Mouse (Mus musculus): Measurements from ENCODE around the gene Srrm4. TPM values are rescaled to one million over a fixed set of nuclear protein-coding genes. Genes with fewer than 3 reads are reported as not detected.

Gene Srrm4
- total and polyA plus RNA-seq, 3 experiments: not detected

DNA sequence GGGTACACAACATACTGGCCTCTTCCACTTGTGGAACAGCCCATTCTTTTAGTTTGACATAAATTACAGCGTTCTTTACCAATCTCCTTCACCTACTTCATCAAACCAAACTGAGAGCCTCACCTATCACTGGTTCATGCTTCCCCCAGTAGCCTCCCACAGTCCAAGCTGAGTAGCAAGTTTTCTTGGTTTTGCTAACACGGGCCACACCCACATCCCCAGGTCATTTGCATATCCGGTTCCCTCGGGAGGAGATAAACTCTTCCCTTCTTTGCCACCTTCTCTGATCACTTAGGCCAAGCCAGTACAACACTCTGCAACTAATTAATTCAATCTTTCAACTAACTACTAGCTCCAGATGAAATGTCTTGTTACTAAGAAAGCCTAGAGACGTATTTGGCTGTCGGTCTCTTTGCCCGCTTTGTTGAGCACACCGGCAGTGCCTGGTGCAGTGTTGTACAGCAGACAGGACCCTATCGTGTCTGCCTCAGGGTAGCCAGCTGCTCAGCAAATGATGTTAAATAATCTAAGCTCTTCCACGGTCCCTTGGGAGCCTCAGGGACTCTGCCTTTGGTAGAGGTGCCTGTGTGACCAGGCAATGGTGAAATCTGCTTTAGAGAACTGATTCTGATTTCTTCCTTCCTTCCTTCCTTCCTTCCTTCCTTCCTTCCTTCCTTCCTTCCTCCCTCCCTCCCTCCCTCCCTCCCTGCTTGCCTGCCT, 134.7 kb downstream of the Srrm4 start:
- Histone ChIP-seq H3K27me3 (ENCODE audit: control insufficient read depth in 1 of 2, insufficient read depth in 2 of 2, low read length in 2 of 2) (no peaks in the 10 kb centered on the region), H3K36me3 (ENCODE audit: control insufficient read depth in 1 of 2, insufficient read depth in 2 of 2, low read length in 2 of 2) (no peaks in the 10 kb centered on the region), H3K27ac (ENCODE audit: control insufficient read depth, low read depth, low read length) (no peak overlapping the region), H3K9ac (ENCODE audit: control insufficient read depth, low read depth, low read length, poor library complexity, severe bottlenecking) (no peak overlapping the region), H3K9me3 (replicated peaks; ENCODE audit: insufficient read depth, low read length) (no peaks in the 10 kb centered on the region), H3K79me2 (ENCODE audit: control insufficient read depth, insufficient read depth, low read length, poor library complexity) (no peaks in the 10 kb centered on the region), H3K4me3 (ENCODE audit: control insufficient read depth in 1 of 2, insufficient read depth in 1 of 2, low read depth in 2 of 2, low read length in 2 of 2) (no peak overlapping the region), H3K4me1 (ENCODE audit: control insufficient read depth in 1 of 2, insufficient read depth in 2 of 2, low read length in 2 of 2) (no peaks in the 10 kb centered on the region)
- DNase-seq (ENCODE audit: low read depth, low spot score): no peak
- TF ChIP-seq CHD2 (IDR thresholded peaks at IDR 0.05; ENCODE audit: low read length): no peak
- no peak for TF ChIP-seq TAL1 (IDR thresholded peaks at IDR 0.05; ENCODE audit: low read length)
- no peak for TF ChIP-seq UBTF (IDR thresholded peaks at IDR 0.05; ENCODE audit: borderline replicate concordance, insufficient read depth, low read depth, low read length)
- TF ChIP-seq SIN3A (IDR thresholded peaks at IDR 0.05; ENCODE audit: low read length): no peak
- TF ChIP-seq EP300 (IDR thresholded peaks at IDR 0.05; ENCODE audit: low read depth in 1 of 2, low read length in 2 of 2): no peak
- TF ChIP-seq HCFC1 (IDR thresholded peaks at IDR 0.05; ENCODE audit: low read depth, low read length): no peak
- TF ChIP-seq NELFE (IDR thresholded peaks at IDR 0.05; ENCODE audit: low read depth, low read length): no peak
- TF ChIP-seq POLR2AphosphoS5 (IDR thresholded peaks at IDR 0.05; ENCODE audit: borderline replicate concordance, low read depth, low read length): no peak
- no peak for TF ChIP-seq RAD21 (IDR thresholded peaks at IDR 0.05; ENCODE audit: low read depth, low read length)
- no peak for TF ChIP-seq CTCF (IDR thresholded peaks at IDR 0.05 in 2 of 3, conservative IDR thresholded peaks at IDR 0.05 in 1 of 3; ENCODE audit: control insufficient read depth in 1 of 3, insufficient read depth in 1 of 3, low read depth in 2 of 3, low read length in 3 of 3, poor library complexity in 1 of 3, severe bottlenecking in 1 of 3)
- TF ChIP-seq TBP (IDR thresholded peaks at IDR 0.05; ENCODE audit: low read depth, low read length): no peak
- no peak for TF ChIP-seq MXI1 (IDR thresholded peaks at IDR 0.05; ENCODE audit: low read depth, low read length)
- no peak for TF ChIP-seq TCF12 (IDR thresholded peaks at IDR 0.05; ENCODE audit: low read depth, low read length)
- no peak for TF ChIP-seq ZMIZ1 (IDR thresholded peaks at IDR 0.05; ENCODE audit: low read depth, low read length)
- no peak for TF ChIP-seq SMC3 (IDR thresholded peaks at IDR 0.05; ENCODE audit: low read depth, low read length)

DNA sequence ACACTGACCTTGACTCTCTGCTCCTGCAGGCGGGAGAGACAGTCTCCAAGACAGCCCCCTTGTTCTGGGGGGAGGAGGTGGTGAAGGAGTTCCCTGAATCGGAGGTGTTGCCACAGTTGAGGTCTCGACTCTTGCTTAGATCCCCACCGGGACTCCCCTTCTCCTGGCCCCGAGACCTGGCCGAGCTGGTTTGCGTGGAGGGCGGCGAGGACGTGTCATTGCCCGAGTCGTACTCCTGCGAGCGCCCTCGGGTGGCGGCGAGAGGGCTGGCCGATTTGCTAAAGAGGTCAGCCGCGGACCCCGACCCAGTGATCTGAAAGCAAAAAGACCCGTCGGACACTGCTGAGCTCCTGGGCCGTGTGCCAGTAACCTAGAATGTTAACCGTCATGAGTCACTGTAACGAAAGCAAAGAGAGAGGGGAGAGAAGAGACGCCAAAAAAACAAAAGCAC, 138.2 kb downstream of the Srrm4 start:
- no peaks in the 10 kb centered on the region for H3K27me3 ChIP-seq (ENCODE audit: control insufficient read depth in 1 of 2, insufficient read depth in 2 of 2, low read length in 2 of 2)
- no peaks in the 10 kb centered on the region for H3K9me3 ChIP-seq (replicated peaks; ENCODE audit: insufficient read depth, low read length)
- no peak for DNase-seq (ENCODE audit: low read depth, low spot score)
- H3K79me2 ChIP-seq (ENCODE audit: control insufficient read depth, insufficient read depth, low read length, poor library complexity): no peaks in the 10 kb centered on the region
- H3K4me1 ChIP-seq (ENCODE audit: control insufficient read depth in 1 of 2, insufficient read depth in 2 of 2, low read length in 2 of 2): no peaks in the 10 kb centered on the region
- H3K36me3 ChIP-seq (ENCODE audit: control insufficient read depth in 1 of 2, insufficient read depth in 2 of 2, low read length in 2 of 2): no peaks in the 10 kb centered on the region
- H3K27ac ChIP-seq (ENCODE audit: control insufficient read depth, low read depth, low read length): no peak overlapping the region
- TF ChIP-seq JUND (IDR thresholded peaks at IDR 0.05; ENCODE audit: low read depth, low read length) (no peak), USF1 (IDR thresholded peaks at IDR 0.05; ENCODE audit: low read depth, low read length) (no peak), CTCF (IDR thresholded peaks at IDR 0.05 in 2 of 3, conservative IDR thresholded peaks at IDR 0.05 in 1 of 3; ENCODE audit: control insufficient read depth in 1 of 3, insufficient read depth in 1 of 3, low read depth in 2 of 3, low read length in 3 of 3, poor library complexity in 1 of 3, severe bottlenecking in 1 of 3) (no peak)
- no peak overlapping the region for H3K4me3 ChIP-seq (ENCODE audit: control insufficient read depth in 1 of 2, insufficient read depth in 1 of 2, low read depth in 2 of 2, low read length in 2 of 2)
- H3K9ac ChIP-seq (ENCODE audit: control insufficient read depth, low read depth, low read length, poor library complexity, severe bottlenecking): no peak overlapping the region

Data from MEL (cell line).